Mouse (Mus musculus): ENCODE data around the gene Tulp4.

- TF ChIP-seq POLR2A (IDR thresholded peaks at IDR 0.05; ENCODE audit: control insufficient read depth, extremely low read depth, insufficient read depth, low read length, poor library complexity), result no peak
- TF ChIP-seq CTCF (IDR thresholded peaks at IDR 0.05; ENCODE audit: borderline replicate concordance, control insufficient read depth, extremely low read depth, insufficient read depth, low read length, poor library complexity), result no peak
Measured at GRCm38 (mm10) chr17:6216514-6216913, 110.3 kb downstream of the Tulp4 start.
